In genomic region chr1:37867056-37867455, GRCm38 (mm10) we compare ENCODE assay signal across 10 mouse cellular contexts. TPM values are rescaled to one million over a fixed set of nuclear protein-coding genes. Genes with fewer than 3 reads are reported as not detected.
DNase-seq lines count a peak whose midpoint lies in the region; ATAC-seq and TF ChIP-seq lines count a peak whose summit lies in the region.
"Had no signal": no experiment of that assay in that cellular context is flagged by ENCODE, and none has a peak within 500 bp of the region (broad histone marks: within the 10 kb centered on the region; RNA-seq: fewer than 3 reads in every experiment).

No protein-coding gene starts in this region.

- H3K36me3 ChIP-seq in intestine, postnatal 0 days (ENCODE audit: control insufficient read depth, insufficient read depth): no peaks in the 10 kb centered on the region
- H3K36me3 ChIP-seq in intestine, embryonic 15.5 days: no peaks in the 10 kb centered on the region
- no peaks in the 10 kb centered on the region for H3K36me3 ChIP-seq in G1E (replicated peaks)
- H3K36me3 ChIP-seq in liver, postnatal 0 days (replicated peaks; ENCODE audit: insufficient read depth, low read length): no peaks in the 10 kb centered on the region
- H3K36me3 ChIP-seq: limb, embryonic 12.5 days had no signal

- TF ChIP-seq EP300 in liver, postnatal 0 days (IDR thresholded peaks at IDR 0.05; ENCODE audit: low read depth): no peak

- no peak overlapping the region for H3K4me2 ChIP-seq in intestine, postnatal 0 days (replicated peaks; ENCODE audit: low read depth)
- H3K4me2 ChIP-seq in intestine, embryonic 15.5 days (replicated peaks): no peak overlapping the region
- no peak overlapping the region for H3K4me2 ChIP-seq in liver, postnatal 0 days (ENCODE audit: low read depth, low read length)
- H3K4me2 ChIP-seq: limb, embryonic 12.5 days had no signal

- no peaks in the 10 kb centered on the region for H3K9me3 ChIP-seq in intestine, postnatal 0 days (ENCODE audit: control insufficient read depth)
- no peaks in the 10 kb centered on the region for H3K9me3 ChIP-seq in intestine, embryonic 15.5 days
- no peaks in the 10 kb centered on the region for H3K9me3 ChIP-seq in G1E (replicated peaks)
- no peaks in the 10 kb centered on the region for H3K9me3 ChIP-seq in liver, postnatal 0 days (ENCODE audit: low read length)

- no peak overlapping the region for H3K4me3 ChIP-seq in intestine, postnatal 0 days (ENCODE audit: low read depth, low read length)
- H3K4me3 ChIP-seq in intestine, embryonic 15.5 days (replicated peaks): no peak overlapping the region
- H3K4me3 ChIP-seq in G1E (ENCODE audit: low read depth, low read length): no peak overlapping the region
- H3K4me3 ChIP-seq in liver, postnatal 0 days (ENCODE audit: low read depth, low read length): no peak overlapping the region
- H3K4me3 ChIP-seq: limb, embryonic 12.5 days had no signal

- no peaks in the 10 kb centered on the region for H3K27me3 ChIP-seq in intestine, postnatal 0 days (replicated peaks; ENCODE audit: control insufficient read depth, insufficient read depth, low read length)
- H3K27me3 ChIP-seq in intestine, embryonic 15.5 days (replicated peaks): no peaks in the 10 kb centered on the region
- peaks cover 2% of the 10 kb centered on the region; the same call in 1 of the 2 replicates for H3K27me3 ChIP-seq in G1E (ENCODE audit: insufficient read depth, low read length)
- H3K27me3 ChIP-seq in liver, postnatal 0 days (ENCODE audit: insufficient read depth, low read length): no peaks in the 10 kb centered on the region

- DNase-seq in A20 (ENCODE audit: low read depth, low spot score) (peak; percentile 78), G1E (ENCODE audit: low spot score) (no peak)
- DNase-seq in cerebellum, postnatal 10 days: peak; percentile 66 to 74
- DNase-seq in liver, postnatal 0 days: peak; percentile 78
- DNase-seq in testis, postnatal 14 days (ENCODE audit: low spot score): peak; percentile 52

- H3K27ac ChIP-seq in intestine, postnatal 0 days (ENCODE audit: low read depth, low read length): no peak overlapping the region
- H3K27ac ChIP-seq in intestine, embryonic 15.5 days: no peak overlapping the region
- H3K27ac ChIP-seq in liver, postnatal 0 days (ENCODE audit: low read depth): no peak overlapping the region
- H3K27ac ChIP-seq: limb, embryonic 12.5 days had no signal

- no peak overlapping the region for H3K9ac ChIP-seq in intestine, postnatal 0 days (ENCODE audit: low read depth, low read length)
- H3K9ac ChIP-seq in intestine, embryonic 15.5 days: no peak overlapping the region
- no peak overlapping the region for H3K9ac ChIP-seq in liver, postnatal 0 days (replicated peaks)
- H3K9ac ChIP-seq: limb, embryonic 12.5 days had no signal

- ATAC-seq in intestine, postnatal 0 days: no peak
- no peak for ATAC-seq in intestine, embryonic 15.5 days
- no peak for ATAC-seq in G1E (ENCODE audit: extremely low read depth, insufficient number of reproducible peaks, low FRiP score, poor library complexity, severe bottlenecking)
- no peak for ATAC-seq in liver, postnatal 0 days
- ATAC-seq in erythroblast, adult 5-6 weeks (replicated peaks; ENCODE audit: low FRiP score, poor library complexity, severe bottlenecking): no peak

- peak; percentile 82 for TF ChIP-seq CTCF in intestine, postnatal 0 days (IDR thresholded peaks at IDR 0.05; ENCODE audit: low read depth)
- TF ChIP-seq CTCF in G1E (IDR thresholded peaks at IDR 0.05; ENCODE audit: low read depth, low read length): peak; percentile 93
- TF ChIP-seq CTCF in liver, postnatal 0 days (IDR thresholded peaks at IDR 0.05; ENCODE audit: low read depth): peak; percentile 87

- no peaks in the 10 kb centered on the region for H3K4me1 ChIP-seq in intestine, postnatal 0 days (replicated peaks; ENCODE audit: control insufficient read depth, insufficient read depth, low read length)
- peaks cover 3% of the 10 kb centered on the region; the same call in 1 of the 2 replicates for H3K4me1 ChIP-seq in intestine, embryonic 15.5 days (replicated peaks)
- peaks cover 35% of the 10 kb centered on the region for H3K4me1 ChIP-seq in G1E (ENCODE audit: insufficient read depth, low read depth, low read length)
- H3K4me1 ChIP-seq in liver, postnatal 0 days (ENCODE audit: insufficient read depth): peaks cover 14% of the 10 kb centered on the region

- 90% methylated on average over 1 of the region's 1 CpGs for WGBS in intestine, postnatal 0 days
- WGBS in intestine, embryonic 15.5 days: 79% methylated on average over 1 of the region's 1 CpGs
- 87% methylated on average over 1 of the region's 1 CpGs for WGBS in liver, postnatal 0 days (ENCODE audit: insufficient replicate concordance)

RNA-seq across cellular contexts. Expression of gene Tsga10, which starts 0.8 kb away (rescaled TPM):
- 2.0 and 2.1 TPM in 2 replicates for polyA plus RNA-seq in intestine, postnatal 0 days (2015; fragmentation: Nextera tagmentation; extraction: Ambion mirVana)
- polyA plus RNA-seq in intestine, embryonic 15.5 days (2015; fragmentation: Nextera tagmentation; extraction: Ambion mirVana): 4.5 and 4.7 TPM in 2 replicates
- total RNA-seq in G1E (2014; fragmentation: Nextera tagmentation) (8.6 and 10.2 TPM in 2 replicates), G1E (2017) (7.4 and 8.9 TPM in 2 replicates)
- 0.23 and 0.41 TPM in 2 replicates for polyA plus RNA-seq in G1E (2012)
- polyA plus RNA-seq in liver, postnatal 0 days (2015; fragmentation: Nextera tagmentation; extraction: Ambion mirVana): 1.0 and 1.1 TPM in 2 replicates
- total RNA-seq in erythroblast, adult 5-6 weeks (2015; ENCODE audit: low replicate concordance): 1.3 and 2.5 TPM in 2 replicates
- total RNA-seq in erythroblast, adult 5-6 weeks (2017; ENCODE audit: low replicate concordance): 2.9 and 5.2 TPM in 2 replicates

RNA-seq across cellular contexts. Expression of gene Lipt1, which starts 4.5 kb away (rescaled TPM):
- 4.1 and 4.7 TPM in 2 replicates for polyA plus RNA-seq in intestine, postnatal 0 days (2015; fragmentation: Nextera tagmentation; extraction: Ambion mirVana)
- 9.0 and 11.4 TPM in 2 replicates for polyA plus RNA-seq in intestine, embryonic 15.5 days (2015; fragmentation: Nextera tagmentation; extraction: Ambion mirVana)
- total RNA-seq in G1E (2014; fragmentation: Nextera tagmentation) (16.9 and 20.0 TPM in 2 replicates), G1E (2017) (9.2 and 9.7 TPM in 2 replicates)
- polyA plus RNA-seq in G1E (2012): 0.88 and 1.1 TPM in 2 replicates
- polyA plus RNA-seq in liver, postnatal 0 days (2015; fragmentation: Nextera tagmentation; extraction: Ambion mirVana): 4.9 and 5.7 TPM in 2 replicates
- 0.63 TPM in 1 of 2 replicates, not detected in the other for total RNA-seq in erythroblast, adult 5-6 weeks (2015; ENCODE audit: low replicate concordance)
- total RNA-seq in erythroblast, adult 5-6 weeks (2017; ENCODE audit: low replicate concordance): not detected in 2 replicates
- polyA plus RNA-seq: erythroblast, embryonic 14.5 days had no signal

RNA-seq across cellular contexts. Expression of gene Mitd1, which starts 23.2 kb away (rescaled TPM):
- polyA plus RNA-seq in intestine, postnatal 0 days (2015; fragmentation: Nextera tagmentation; extraction: Ambion mirVana): 31.0 and 32.3 TPM in 2 replicates
- polyA plus RNA-seq in intestine, embryonic 15.5 days (2015; fragmentation: Nextera tagmentation; extraction: Ambion mirVana): 29.7 and 29.8 TPM in 2 replicates
- total RNA-seq in G1E (2014; fragmentation: Nextera tagmentation) (51.3 and 68.6 TPM in 2 replicates), G1E (2017) (112 and 115 TPM in 2 replicates)
- 5.5 and 8.6 TPM in 2 replicates for polyA plus RNA-seq in G1E (2012)
- 11.3 and 12.9 TPM in 2 replicates for polyA plus RNA-seq in liver, postnatal 0 days (2015; fragmentation: Nextera tagmentation; extraction: Ambion mirVana)
- 10.4 and 24.9 TPM in 2 replicates for total RNA-seq in erythroblast, adult 5-6 weeks (2015; ENCODE audit: low replicate concordance)
- 6.7 and 13.4 TPM in 2 replicates for total RNA-seq in erythroblast, adult 5-6 weeks (2017; ENCODE audit: low replicate concordance)

RNA-seq across cellular contexts. Expression of gene Mrpl30, which starts 23.2 kb away (rescaled TPM):
- 261 and 264 TPM in 2 replicates for polyA plus RNA-seq in intestine, postnatal 0 days (2015; fragmentation: Nextera tagmentation; extraction: Ambion mirVana)
- polyA plus RNA-seq in intestine, embryonic 15.5 days (2015; fragmentation: Nextera tagmentation; extraction: Ambion mirVana): 255 and 258 TPM in 2 replicates
- total RNA-seq in G1E (2014; fragmentation: Nextera tagmentation) (249 and 299 TPM in 2 replicates), G1E (2017) (412 and 469 TPM in 2 replicates)
- polyA plus RNA-seq in G1E (2012): 43.2 and 76.5 TPM in 2 replicates
- 180 and 185 TPM in 2 replicates for polyA plus RNA-seq in liver, postnatal 0 days (2015; fragmentation: Nextera tagmentation; extraction: Ambion mirVana)
- 99.0 and 111 TPM in 2 replicates for total RNA-seq in erythroblast, adult 5-6 weeks (2015; ENCODE audit: low replicate concordance)
- total RNA-seq in erythroblast, adult 5-6 weeks (2017; ENCODE audit: low replicate concordance): 36.2 and 43.3 TPM in 2 replicates

RNA-seq across cellular contexts. Expression of gene Lyg2, which starts 49.2 kb away (rescaled TPM):
- polyA plus RNA-seq in intestine, postnatal 0 days (2015; fragmentation: Nextera tagmentation; extraction: Ambion mirVana): not detected in 2 replicates
- not detected in 2 replicates for polyA plus RNA-seq in intestine, embryonic 15.5 days (2015; fragmentation: Nextera tagmentation; extraction: Ambion mirVana)
- not detected in 2 replicates for total RNA-seq in G1E (2014; fragmentation: Nextera tagmentation)
- total RNA-seq in G1E (2017): 0.05 and 0.06 TPM in 2 replicates
- polyA plus RNA-seq in G1E (2012): not detected in 2 replicates
- polyA plus RNA-seq in liver, postnatal 0 days (2015; fragmentation: Nextera tagmentation; extraction: Ambion mirVana): not detected in 2 replicates
- 0.77 TPM in 1 of 2 replicates, not detected in the other for total RNA-seq in erythroblast, adult 5-6 weeks (2015; ENCODE audit: low replicate concordance)
- total RNA-seq in erythroblast, adult 5-6 weeks (2017; ENCODE audit: low replicate concordance): not detected in 2 replicates
- polyA plus RNA-seq: erythroblast, embryonic 14.5 days; limb, embryonic 12.5 days had no signal
